Comparison of ENCODE assay signal across 14 mouse cellular contexts in genomic region chr6:53078671-53079070, GRCm38 (mm10). TPM values are rescaled to one million over a fixed set of nuclear protein-coding genes. Genes with fewer than 3 reads are reported as not detected.
DNase-seq lines count a peak whose midpoint lies in the region; ATAC-seq lines count a peak whose summit lies in the region.
"Had no signal": no experiment of that assay in that cellular context is flagged by ENCODE, and none has a peak within 500 bp of the region (broad histone marks: within the 10 kb centered on the region; RNA-seq: fewer than 3 reads in every experiment).

No protein-coding gene starts in this region.

- H3K27me3 ChIP-seq in midbrain, embryonic 14.5 days (ENCODE audit: control insufficient read depth, insufficient read depth, low read length), result no peaks in the 10 kb centered on the region
- H3K27me3 ChIP-seq in midbrain, embryonic 15.5 days (replicated peaks), result no peaks in the 10 kb centered on the region
- no peaks in the 10 kb centered on the region for H3K27me3 ChIP-seq in embryonic facial prominence, embryonic 10.5 days (replicated peaks; ENCODE audit: low read depth, poor library complexity, severe bottlenecking)
- H3K27me3 ChIP-seq: heart, embryonic 15.5 days; kidney, embryonic 15.5 days; limb, embryonic 12.5 days had no signal

- H3K4me3 ChIP-seq in midbrain, embryonic 14.5 days (replicated peaks; ENCODE audit: low read depth, low read length), result no peak overlapping the region
- H3K4me3 ChIP-seq in midbrain, embryonic 15.5 days, result no peak overlapping the region
- no peak overlapping the region for H3K4me3 ChIP-seq in embryonic facial prominence, embryonic 10.5 days
- H3K4me3 ChIP-seq: heart, embryonic 15.5 days; kidney, embryonic 15.5 days; limb, embryonic 12.5 days had no signal

- no peak for ATAC-seq in midbrain, embryonic 14.5 days (ENCODE audit: low FRiP score, low TSS enrichment)
- no peak for ATAC-seq in midbrain, embryonic 15.5 days (replicated peaks)

- H3K9ac ChIP-seq in midbrain, embryonic 14.5 days (replicated peaks; ENCODE audit: low read length), result no peak overlapping the region
- no peak overlapping the region for H3K9ac ChIP-seq in midbrain, embryonic 15.5 days
- H3K9ac ChIP-seq: heart, embryonic 15.5 days; kidney, embryonic 15.5 days; limb, embryonic 12.5 days had no signal

- no peaks in the 10 kb centered on the region for H3K36me3 ChIP-seq in midbrain, embryonic 14.5 days (ENCODE audit: control insufficient read depth, insufficient read depth, low read length)
- no peaks in the 10 kb centered on the region for H3K36me3 ChIP-seq in midbrain, embryonic 15.5 days (replicated peaks)
- H3K36me3 ChIP-seq in embryonic facial prominence, embryonic 10.5 days (replicated peaks), result no peaks in the 10 kb centered on the region
- H3K36me3 ChIP-seq: heart, embryonic 15.5 days; kidney, embryonic 15.5 days; limb, embryonic 12.5 days had no signal

- peak; percentile 90 for DNase-seq in heart, adult 11 months
- no peak for DNase-seq in heart, postnatal 25 days (ENCODE audit: low spot score)
- DNase-seq in midbrain, embryonic 14.5 days, result peak; percentile 32
- peak; percentile 49 to 64 for DNase-seq in heart, postnatal 14 days
- peak; percentile 20 for DNase-seq in skeletal muscle tissue, adult 2 months (ENCODE audit: low read depth, low spot score)
- no peak for DNase-seq in embryonic facial prominence, embryonic 10.5 days (ENCODE audit: low spot score)
- DNase-seq in cerebellum, adult 11 months, result no peak
- DNase-seq: cerebellum, adult 9-11 months; right cerebral cortex, postnatal 14 days had no signal

- no peaks in the 10 kb centered on the region for H3K4me1 ChIP-seq in midbrain, embryonic 14.5 days (ENCODE audit: control insufficient read depth, insufficient read depth, low read length)
- no peaks in the 10 kb centered on the region for H3K4me1 ChIP-seq in midbrain, embryonic 15.5 days
- H3K4me1 ChIP-seq in embryonic facial prominence, embryonic 10.5 days, result no peaks in the 10 kb centered on the region
- H3K4me1 ChIP-seq: kidney, embryonic 15.5 days; limb, embryonic 12.5 days had no signal

- intact Hi-C loops in heart, postnatal 25 days (cut with DNase I), result no loop called here
- intact Hi-C loops in heart, postnatal 14 days (cut with DNase I), result no loop called here

- H3K27ac ChIP-seq in midbrain, embryonic 14.5 days (replicated peaks; ENCODE audit: low read depth, low read length), result no peak overlapping the region
- no peak overlapping the region for H3K27ac ChIP-seq in midbrain, embryonic 15.5 days
- H3K27ac ChIP-seq in embryonic facial prominence, embryonic 10.5 days (replicated peaks), result no peak overlapping the region
- H3K27ac ChIP-seq: heart, embryonic 15.5 days; kidney, embryonic 15.5 days; limb, embryonic 12.5 days had no signal

- WGBS in midbrain, embryonic 14.5 days, result 20% methylated on average over 2 of the region's 2 CpGs
- 34% methylated on average over 2 of the region's 2 CpGs for WGBS in midbrain, embryonic 15.5 days
- 58% methylated on average over 2 of the region's 2 CpGs for WGBS in embryonic facial prominence, embryonic 10.5 days

- 0 out of 2 replicates have a peak, but pooled peaks cover 4% of the 10 kb centered on the region for H3K9me3 ChIP-seq in midbrain, embryonic 14.5 days (ENCODE audit: control insufficient read depth, low read length)
- no peaks in the 10 kb centered on the region for H3K9me3 ChIP-seq in midbrain, embryonic 15.5 days
- H3K9me3 ChIP-seq in embryonic facial prominence, embryonic 10.5 days, result no peaks in the 10 kb centered on the region
- H3K9me3 ChIP-seq: heart, embryonic 15.5 days; kidney, embryonic 15.5 days; limb, embryonic 12.5 days had no signal

- no peak overlapping the region for H3K4me2 ChIP-seq in midbrain, embryonic 14.5 days (ENCODE audit: low read length)
- no peak overlapping the region for H3K4me2 ChIP-seq in midbrain, embryonic 15.5 days
- H3K4me2 ChIP-seq: heart, embryonic 15.5 days; kidney, embryonic 15.5 days; limb, embryonic 12.5 days had no signal

RNA-seq across cellular contexts. Expression of gene Jazf1, which starts 10.2 kb away (rescaled TPM):
- total RNA-seq in heart, postnatal 25 days (2021), result 1 to 10 TPM; 2.8 to 3.2 TPM
- 39.6 and 39.7 TPM in 2 replicates for polyA plus RNA-seq in midbrain, embryonic 14.5 days (2014; fragmentation: Nextera tagmentation; extraction: Ambion mirVana)
- 46.7 and 51.4 TPM in 2 replicates for polyA plus RNA-seq in midbrain, embryonic 15.5 days (2015; fragmentation: Nextera tagmentation; extraction: Ambion mirVana)
- 1 to 10 TPM; 5.0 TPM for total RNA-seq in heart, postnatal 14 days (2021)
- polyA plus RNA-seq in embryonic facial prominence, embryonic 10.5 days (2016; fragmentation: Nextera tagmentation; extraction: Ambion mirVana), result 2.6 and 3.0 TPM in 2 replicates
- total RNA-seq: MEL had no signal

Comparison
In these comparisons a context has a peak if more than half of its experiments do, and no peak if none do; other contexts are left out.
1. DNase-seq: peak in heart, adult 11 months (single experiment), midbrain, embryonic 14.5 days (single experiment), heart, postnatal 14 days (2 of 2) and skeletal muscle tissue, adult 2 months (single experiment); none in heart, postnatal 25 days (single experiment), embryonic facial prominence, embryonic 10.5 days (single experiment) and cerebellum, adult 11 months (single experiment).
2. RNA of gene Jazf1, which starts 10.2 kb away (polyA plus RNA-seq): 46.7 to 51.4 TPM in midbrain, embryonic 15.5 days and 39.6 to 39.7 TPM in midbrain, embryonic 14.5 days; 2.6 to 3.0 TPM in embryonic facial prominence, embryonic 10.5 days; every median in the first group is over 10 times any median in the second.